Mouse (Mus musculus) left cerebral cortex, adult 18-20 months (tissue): ENCODE measurements at regions not wholly inside any gene's neighbourhood (a gene's known extent, or its start where the extent isn't known, plus 50 kb on each side); places are given as distances from the start of the nearest gene placed in this dataset.

ENCODE experiments used
- DNase-seq, 2 experiments: peaks; one replicate each; pipeline ENCODE4 v3.0.0; 2021 to 2022; ENCODE audit warnings: low spot score in 2 of 2, mixed read lengths in 1 of 2

GRCm38 (mm10) chr10:121150668-121151067, 116.9 kb downstream of the Wif1 start:
- no peak for DNase-seq

GRCm38 (mm10) chr10:121153625-121154024, 119.9 kb downstream of the Wif1 start:
- no peak for DNase-seq

GRCm38 (mm10) chr10:121160499-121160898, 126.7 kb downstream of the Wif1 start:
- no peak for DNase-seq

GRCm38 (mm10) chr10:121161201-121161600, 127.4 kb downstream of the Wif1 start:
- DNase-seq: no peak

- no peak for DNase-seq
Observed at GRCm38 (mm10) chr10:121174022-121174421, 140.3 kb downstream of the Wif1 start.

- no peak for DNase-seq
Observed at GRCm38 (mm10) chr10:121189139-121189538, 155.4 kb downstream of the Wif1 start.

GRCm38 (mm10) chr10:121199236-121199635, 151.8 kb downstream of the Tbc1d30 start:
- no peak for DNase-seq

- no peak for DNase-seq
Observed at GRCm38 (mm10) chr10:121202531-121202930, 148.5 kb downstream of the Tbc1d30 start.

- no peak for DNase-seq
Observed at GRCm38 (mm10) chr10:121205551-121205950, 145.5 kb downstream of the Tbc1d30 start.

GRCm38 (mm10) chr10:121206002-121206742, 144.9 kb downstream of the Tbc1d30 start:
- peak; percentile 28 to 43 for DNase-seq

GRCm38 (mm10) chr10:121206743-121207039, 144.4 kb downstream of the Tbc1d30 start:
- no peak for DNase-seq
